Mouse (Mus musculus): Measurements from ENCODE around the gene Map7. TPM values are rescaled to one million over a fixed set of nuclear protein-coding genes. Genes with fewer than 3 reads are reported as not detected.

The Map7 gene
- polyA plus RNA-seq, 1 experiment: 0.23 TPM

DNA sequence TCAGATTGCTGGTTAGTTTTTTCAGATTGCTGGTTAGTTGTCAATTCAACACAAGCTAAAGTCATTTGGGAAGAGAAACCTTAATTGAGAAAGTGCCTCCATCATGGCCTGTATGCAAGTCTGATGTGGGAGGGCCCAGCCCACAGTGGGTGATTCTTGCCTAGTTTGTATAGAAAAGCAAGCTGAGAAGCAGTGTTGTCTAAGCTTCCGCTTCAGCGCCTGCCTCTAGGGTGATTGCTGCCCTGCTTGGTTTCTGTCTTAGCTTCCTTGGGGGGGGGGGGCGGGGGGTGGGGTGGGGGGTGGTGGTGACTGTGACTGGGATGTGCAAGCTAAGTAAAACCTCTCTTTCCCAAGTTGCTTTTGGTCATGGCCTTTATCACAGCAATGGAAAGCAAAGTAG lies 53.0 kb downstream of the Map7 start:
- Histone ChIP-seq H3K4me1 (ENCODE audit: control insufficient read depth, insufficient read depth, low read length) (no peaks in the 10 kb centered on the region), H3K4me3 (ENCODE audit: insufficient read depth, low read length) (no peak overlapping the region), H3K27ac (ENCODE audit: insufficient read depth, low read length) (no peak overlapping the region)
- TF ChIP-seq POLR2A (IDR thresholded peaks at IDR 0.05; ENCODE audit: low read depth, low read length) (no peak), CTCF (IDR thresholded peaks at IDR 0.05; ENCODE audit: borderline replicate concordance, insufficient read depth, low read length) (no peak)

- Histone ChIP-seq H3K4me1 (ENCODE audit: control insufficient read depth, insufficient read depth, low read length) (no peaks in the 10 kb centered on the region), H3K27ac (ENCODE audit: insufficient read depth, low read length) (no peak overlapping the region), H3K4me3 (ENCODE audit: insufficient read depth, low read length) (no peak overlapping the region)
- no peak for TF ChIP-seq CTCF (IDR thresholded peaks at IDR 0.05; ENCODE audit: borderline replicate concordance, insufficient read depth, low read length)
- no peak for TF ChIP-seq POLR2A (IDR thresholded peaks at IDR 0.05; ENCODE audit: low read depth, low read length)
Measured at GRCm38 (mm10) chr10:20202171-20202570, 53.9 kb downstream of the Map7 start.

- TF ChIP-seq POLR2A (IDR thresholded peaks at IDR 0.05; ENCODE audit: low read depth, low read length) (no peak), CTCF (IDR thresholded peaks at IDR 0.05; ENCODE audit: borderline replicate concordance, insufficient read depth, low read length) (no peak)
- no peak overlapping the region for H3K27ac ChIP-seq (ENCODE audit: insufficient read depth, low read length)
- H3K4me1 ChIP-seq (ENCODE audit: control insufficient read depth, insufficient read depth, low read length): no peaks in the 10 kb centered on the region
- no peak overlapping the region for H3K4me3 ChIP-seq (ENCODE audit: insufficient read depth, low read length)
Measured at GRCm38 (mm10) chr10:20202818-20203217, 54.5 kb downstream of the Map7 start.

DNA sequence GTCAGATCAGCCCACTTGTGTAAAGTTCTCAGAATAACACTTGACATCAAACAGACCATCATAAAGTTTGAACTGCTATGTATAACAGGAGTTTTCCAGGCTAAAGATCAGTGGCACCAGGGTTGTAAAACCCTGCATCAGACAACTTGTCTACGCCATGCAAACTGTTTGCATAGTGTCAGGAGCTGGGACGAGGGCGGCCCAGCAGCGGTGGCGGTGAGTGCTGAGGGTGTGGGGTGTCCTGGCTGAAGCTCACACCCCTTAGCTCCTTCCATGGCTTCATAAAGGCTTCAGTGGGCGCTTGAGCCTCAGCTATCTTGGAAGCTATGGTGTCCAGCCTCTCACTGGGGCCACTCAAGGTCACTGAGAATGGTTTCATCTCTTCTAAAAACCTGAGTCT lies 55.2 kb downstream of the Map7 start:
- Histone ChIP-seq H3K4me1 (ENCODE audit: control insufficient read depth, insufficient read depth, low read length) (no peaks in the 10 kb centered on the region), H3K4me3 (ENCODE audit: insufficient read depth, low read length) (no peak overlapping the region), H3K27ac (ENCODE audit: insufficient read depth, low read length) (no peak overlapping the region)
- TF ChIP-seq CTCF (IDR thresholded peaks at IDR 0.05; ENCODE audit: borderline replicate concordance, insufficient read depth, low read length) (no peak), POLR2A (IDR thresholded peaks at IDR 0.05; ENCODE audit: low read depth, low read length) (no peak)

DNA sequence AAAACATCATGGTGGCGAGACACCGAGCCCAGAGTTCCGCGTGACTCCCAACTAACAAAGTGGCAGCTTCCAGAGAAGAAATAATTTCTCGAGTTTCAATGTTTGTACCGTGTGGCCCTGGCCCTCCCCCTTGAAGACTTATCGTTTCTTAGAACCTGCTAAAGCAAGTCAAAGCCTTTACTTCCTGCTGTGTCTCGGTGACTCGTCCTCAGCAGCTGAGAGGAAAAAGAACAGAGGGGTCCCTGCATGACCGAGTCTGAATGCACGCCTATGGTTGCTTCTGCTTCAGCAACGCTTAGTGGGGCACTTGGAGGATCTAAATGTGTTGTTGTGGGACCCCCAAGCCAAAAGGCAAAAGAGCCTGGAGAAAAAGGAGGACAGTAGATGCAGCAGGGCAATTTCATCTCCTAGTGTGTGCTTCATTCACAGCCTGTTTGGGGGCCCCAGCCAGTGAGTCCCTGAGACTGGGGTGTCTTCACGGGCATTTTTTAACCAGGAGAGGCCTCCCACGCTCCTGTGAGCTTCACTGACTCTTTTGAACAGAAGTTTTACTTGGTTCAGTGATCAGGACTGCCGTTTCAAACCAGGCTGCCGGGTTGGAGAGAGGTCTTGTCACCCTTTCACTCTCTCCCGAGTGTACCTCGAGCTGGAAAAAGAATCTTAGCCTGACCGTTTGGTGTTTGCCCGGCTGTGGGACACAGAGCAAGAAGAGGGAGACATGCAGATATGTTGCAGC lies 56.6 kb downstream of the Map7 start:
- TF ChIP-seq CTCF (IDR thresholded peaks at IDR 0.05; ENCODE audit: borderline replicate concordance, insufficient read depth, low read length) (no peak), POLR2A (IDR thresholded peaks at IDR 0.05; ENCODE audit: low read depth, low read length) (no peak)
- H3K4me3 ChIP-seq (ENCODE audit: insufficient read depth, low read length): no peak overlapping the region
- no peaks in the 10 kb centered on the region for H3K4me1 ChIP-seq (ENCODE audit: control insufficient read depth, insufficient read depth, low read length)
- H3K27ac ChIP-seq (ENCODE audit: insufficient read depth, low read length): no peak overlapping the region

GRCm38 (mm10) chr10:20206966-20207365 lies 58.7 kb downstream of the Map7 start:
- H3K27ac ChIP-seq (ENCODE audit: insufficient read depth, low read length): no peak overlapping the region
- no peaks in the 10 kb centered on the region for H3K4me1 ChIP-seq (ENCODE audit: control insufficient read depth, insufficient read depth, low read length)

DNA sequence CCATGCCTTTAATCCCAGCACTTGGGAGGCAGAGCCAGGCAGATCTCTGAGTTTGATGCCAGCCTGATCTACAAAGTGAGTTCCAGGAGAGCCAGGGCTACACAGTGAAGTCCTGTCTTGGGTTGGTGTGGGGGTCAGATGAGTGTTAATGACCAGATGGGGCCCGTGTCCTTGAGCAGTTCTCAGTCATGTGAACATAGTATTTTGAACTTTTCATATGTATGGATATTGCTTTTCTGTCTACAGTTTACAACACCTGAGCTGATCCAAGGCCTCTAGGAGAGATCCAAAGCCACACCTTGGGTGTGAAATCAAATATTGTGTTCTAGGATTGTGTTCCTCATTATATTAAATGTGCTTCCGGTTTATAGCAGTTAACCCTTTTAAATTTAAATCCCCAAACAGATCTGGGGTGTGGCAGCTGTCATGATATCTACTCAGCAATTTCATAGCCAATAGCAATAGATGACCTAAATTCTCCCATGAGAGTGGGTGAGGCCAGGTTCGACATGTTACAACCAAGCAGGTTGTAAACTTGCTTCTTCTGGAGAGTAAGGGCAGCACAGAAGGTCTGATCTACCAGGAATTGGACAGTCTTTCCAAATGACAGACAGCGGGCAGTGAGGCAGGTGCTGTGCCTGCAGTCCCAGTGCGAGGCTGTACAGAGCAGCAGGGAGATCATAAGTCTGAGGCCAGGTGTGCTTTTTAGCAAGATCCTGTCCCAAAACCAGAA lies 61.5 kb downstream of the Map7 start:
- Histone ChIP-seq H3K4me1 (ENCODE audit: control insufficient read depth, insufficient read depth, low read length) (no peaks in the 10 kb centered on the region), H3K4me3 (ENCODE audit: insufficient read depth, low read length) (no peak overlapping the region), H3K27ac (ENCODE audit: insufficient read depth, low read length) (no peak overlapping the region)
- TF ChIP-seq CTCF (IDR thresholded peaks at IDR 0.05; ENCODE audit: borderline replicate concordance, insufficient read depth, low read length) (no peak), POLR2A (IDR thresholded peaks at IDR 0.05; ENCODE audit: low read depth, low read length) (no peak)

More at GRCm38 (mm10) chr10:20206966-20207365, 58.7 kb downstream of the Map7 start:
- TF ChIP-seq CTCF (IDR thresholded peaks at IDR 0.05; ENCODE audit: borderline replicate concordance, insufficient read depth, low read length) (no peak), POLR2A (IDR thresholded peaks at IDR 0.05; ENCODE audit: low read depth, low read length) (no peak)
- H3K4me3 ChIP-seq (ENCODE audit: insufficient read depth, low read length): no peak overlapping the region

- TF ChIP-seq POLR2A (IDR thresholded peaks at IDR 0.05; ENCODE audit: low read depth, low read length): no peak
- TF ChIP-seq CTCF (IDR thresholded peaks at IDR 0.05; ENCODE audit: borderline replicate concordance, insufficient read depth, low read length): no peak
- Histone ChIP-seq H3K4me3 (ENCODE audit: insufficient read depth, low read length) (no peak overlapping the region), H3K27ac (ENCODE audit: insufficient read depth, low read length) (no peak overlapping the region), H3K4me1 (ENCODE audit: control insufficient read depth, insufficient read depth, low read length) (no peaks in the 10 kb centered on the region)
Measured at GRCm38 (mm10) chr10:20214418-20214817, 66.1 kb downstream of the Map7 start.

GRCm38 (mm10) chr10:20216982-20217381 lies 68.7 kb downstream of the Map7 start:
- Histone ChIP-seq H3K4me1 (ENCODE audit: control insufficient read depth, insufficient read depth, low read length) (no peaks in the 10 kb centered on the region), H3K27ac (ENCODE audit: insufficient read depth, low read length) (no peak overlapping the region), H3K4me3 (ENCODE audit: insufficient read depth, low read length) (no peak overlapping the region)
- TF ChIP-seq CTCF (IDR thresholded peaks at IDR 0.05; ENCODE audit: borderline replicate concordance, insufficient read depth, low read length): no peak
- TF ChIP-seq POLR2A (IDR thresholded peaks at IDR 0.05; ENCODE audit: low read depth, low read length): no peak

DNA sequence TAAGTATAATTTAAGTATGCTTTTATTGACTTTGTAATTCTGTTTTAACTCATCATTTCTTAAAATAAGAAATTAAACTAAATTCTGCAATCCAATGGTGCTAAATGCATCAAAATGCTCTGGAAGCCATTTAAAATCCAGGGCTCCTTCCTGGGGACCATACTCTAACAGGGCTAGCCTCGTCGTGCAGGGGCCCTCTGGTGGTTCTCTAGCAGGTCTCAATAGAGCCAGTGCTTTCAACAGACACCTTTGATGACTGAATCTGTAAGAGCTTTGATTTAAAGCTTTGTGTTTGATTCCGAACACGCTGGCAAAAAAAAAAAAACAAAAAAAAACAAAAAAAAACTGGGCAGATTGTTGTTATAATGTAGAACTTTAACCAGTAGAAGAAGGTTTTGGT lies 70.6 kb downstream of the Map7 start:
- Histone ChIP-seq H3K4me3 (ENCODE audit: insufficient read depth, low read length) (no peak overlapping the region), H3K27ac (ENCODE audit: insufficient read depth, low read length) (no peak overlapping the region), H3K4me1 (ENCODE audit: control insufficient read depth, insufficient read depth, low read length) (no peaks in the 10 kb centered on the region)
- TF ChIP-seq CTCF (IDR thresholded peaks at IDR 0.05; ENCODE audit: borderline replicate concordance, insufficient read depth, low read length): no peak
- TF ChIP-seq POLR2A (IDR thresholded peaks at IDR 0.05; ENCODE audit: low read depth, low read length): no peak
